Mouse (Mus musculus) intestine, embryonic 14.5 days (tissue): ENCODE data around the gene Gm10392. TPM values are rescaled to one million over a fixed set of nuclear protein-coding genes. Genes with fewer than 3 reads are reported as not detected.

Source experiments
- ATAC-seq: fragments of 200-750 bp; cut with Nextera tagmentation; replicated peaks from 2 replicates; pipeline ENCODE4 v1.8.0; 2017; ENCODE audit warnings: low read depth, moderate number of reproducible peaks, moderate TSS enrichment, moderate library complexity; ENCODE audit not compliant: low FRiP score, low TSS enrichment
- DNase-seq: peaks from one replicate; pipeline ENCODE4 v3.0.0-alpha.2; 2018; ENCODE audit warnings: low spot score
- H3K27ac ChIP-seq: fragments of 300-500 bp; sonication (generic); 2 replicates; pipeline ENCODE4 v1.5.1; 2014; ENCODE audit warnings: low read depth, mild to moderate bottlenecking, control low read depth
- H3K27me3 ChIP-seq: fragments of 300-500 bp; sonication (generic); replicated peaks from 2 replicates; pipeline ENCODE4 v1.6.1; 2014; ENCODE audit warnings: low read length, control low read depth; ENCODE audit not compliant: control insufficient read depth, insufficient read depth
- H3K36me3 ChIP-seq: fragments of 300-500 bp; sonication (generic); 2 replicates; pipeline ENCODE4 v1.6.1; 2014; ENCODE audit warnings: low read length, control low read depth; ENCODE audit not compliant: control insufficient read depth, insufficient read depth
- H3K4me1 ChIP-seq: fragments of 300-500 bp; sonication (generic); replicated peaks from 2 replicates; pipeline ENCODE4 v1.6.1; 2014; ENCODE audit warnings: low read length, control low read depth, mixed read lengths; ENCODE audit not compliant: control insufficient read depth, insufficient read depth
- H3K4me2 ChIP-seq: fragments of 300-500 bp; sonication (generic); 2 replicates; pipeline ENCODE4 v1.6.1; 2014; ENCODE audit warnings: low read length
- H3K4me3 ChIP-seq: fragments of 300-500 bp; sonication (generic); 2 replicates; pipeline ENCODE4 v1.5.1; 2014; ENCODE audit warnings: low read depth, low read length, control low read depth, mixed read lengths
- H3K9ac ChIP-seq: fragments of 300-500 bp; sonication (generic); 2 replicates; pipeline ENCODE4 v1.6.1; 2014; ENCODE audit warnings: mild to moderate bottlenecking, low read length
- H3K9me3 ChIP-seq: fragments of 300-500 bp; sonication (generic); 2 replicates; pipeline ENCODE4 v1.6.1; 2016; ENCODE audit warnings: low read length, control low read depth; ENCODE audit not compliant: control insufficient read depth
- WGBS: fragments of 180-500 bp; shearing (Covaris S2); extraction: QIAGEN DNeasy Blood & Tissue Kit; methylation state at CpG from one replicate; pipeline ENCODE4 v1.1.7; 2014; 5-methylcytosine and 5-hydroxymethylcytosine counted together
- polyA plus RNA-seq: library from polyadenylated mRNA; unstranded; fragments of >200 nt; fragmentation: Nextera tagmentation; extraction: Ambion mirVana; gene quantifications from 2 replicates; pipeline ENCODE4 v1.2.1, GENCODE M21; 2014

Gm10392 gene
- polyA plus RNA-seq, 1 experiment from 2014 or later: not detected

- H3K4me1 ChIP-seq: no peaks in the 10 kb centered on the region
- H3K9ac ChIP-seq: no peak overlapping the region
- H3K27me3 ChIP-seq: no peaks in the 10 kb centered on the region
- ATAC-seq: no peak
- no peak for DNase-seq
- no peak overlapping the region for H3K4me3 ChIP-seq
- no peak overlapping the region for H3K27ac ChIP-seq
- H3K36me3 ChIP-seq: peaks cover 22% of the 10 kb centered on the region
- H3K4me2 ChIP-seq: no peak overlapping the region
- WGBS: 88% methylated on average over 6 of the region's 6 CpGs
- H3K9me3 ChIP-seq: no peaks in the 10 kb centered on the region
Measured at GRCm38 (mm10) chr11:77476895-77477294, 42.1 kb downstream of the Gm10392 start.

GRCm38 (mm10) chr11:77476216-77476615 is 42.8 kb downstream of the Gm10392 start:
- 95% methylated on average over 14 of the region's 14 CpGs for WGBS
- Histone ChIP-seq H3K4me1 (no peaks in the 10 kb centered on the region), H3K4me3 (no peak overlapping the region), H3K9me3 (no peaks in the 10 kb centered on the region), H3K27me3 (no peaks in the 10 kb centered on the region), H3K27ac (no peak overlapping the region), H3K9ac (no peak overlapping the region), H3K36me3 (peaks cover 29% of the 10 kb centered on the region), H3K4me2 (no peak overlapping the region)
- no peak for DNase-seq
- ATAC-seq: no peak

GRCm38 (mm10) chr11:77472775-77473174 is 46.2 kb downstream of the Gm10392 start:
- Histone ChIP-seq H3K9me3 (no peaks in the 10 kb centered on the region), H3K36me3 (peaks cover 33% of the 10 kb centered on the region), H3K27me3 (peaks cover 16% of the 10 kb centered on the region), H3K9ac (no peak overlapping the region), H3K27ac (no peak overlapping the region), H3K4me3 (no peak overlapping the region), H3K4me1 (no peaks in the 10 kb centered on the region), H3K4me2 (no peak overlapping the region)
- ATAC-seq (no peak), DNase-seq (no peak)
- WGBS: 89% methylated on average over 16 of the region's 16 CpGs

- DNase-seq (no peak), ATAC-seq (no peak)
- no peak overlapping the region for H3K4me2 ChIP-seq
- H3K27ac ChIP-seq: no peak overlapping the region
- peaks cover 33% of the 10 kb centered on the region for H3K36me3 ChIP-seq
- no peak overlapping the region for H3K4me3 ChIP-seq
- no peaks in the 10 kb centered on the region for H3K4me1 ChIP-seq
- peaks cover 29% of the 10 kb centered on the region for H3K27me3 ChIP-seq
- no peaks in the 10 kb centered on the region for H3K9me3 ChIP-seq
- no peak overlapping the region for H3K9ac ChIP-seq
- 76% methylated on average over 29 of the region's 29 CpGs for WGBS
Measured at GRCm38 (mm10) chr11:77471407-77471806, 47.6 kb downstream of the Gm10392 start.

GRCm38 (mm10) chr11:77468397-77468796 is 50.6 kb downstream of the Gm10392 start:
- DNase-seq (no peak), ATAC-seq (no peak)
- H3K4me1 ChIP-seq: no peaks in the 10 kb centered on the region
- H3K27ac ChIP-seq: no peak overlapping the region
- H3K4me3 ChIP-seq: no peak overlapping the region
- H3K9me3 ChIP-seq: no peaks in the 10 kb centered on the region
- H3K4me2 ChIP-seq: no peak overlapping the region
- H3K9ac ChIP-seq: no peak overlapping the region
- H3K27me3 ChIP-seq: peaks cover 42% of the 10 kb centered on the region
- H3K36me3 ChIP-seq: peaks cover 17% of the 10 kb centered on the region
- 86% methylated on average over 9 of the region's 9 CpGs for WGBS

- Histone ChIP-seq H3K27ac (no peak overlapping the region), H3K4me2 (peak overlapping the region; percentile 18; the same call in 1 of the 2 replicates), H3K9me3 (no peaks in the 10 kb centered on the region), H3K4me3 (no peak overlapping the region), H3K9ac (no peak overlapping the region), H3K27me3 (peaks cover 48% of the 10 kb centered on the region), H3K36me3 (peaks cover 17% of the 10 kb centered on the region), H3K4me1 (0 out of 2 replicates have a peak, but pooled peaks cover 3% of the 10 kb centered on the region)
- DNase-seq (peak; percentile 80), ATAC-seq (no peak)
- WGBS: 13% methylated on average over 20 of the region's 20 CpGs
Measured at GRCm38 (mm10) chr11:77467784-77468183, 51.2 kb downstream of the Gm10392 start.

GRCm38 (mm10) chr11:77467157-77467556 is 51.8 kb downstream of the Gm10392 start:
- no peak overlapping the region for H3K4me3 ChIP-seq
- peaks cover 53% of the 10 kb centered on the region for H3K27me3 ChIP-seq
- ATAC-seq (peak; percentile 37; the same call in 1 of the 2 replicates), DNase-seq (peak; percentile 75)
- H3K27ac ChIP-seq: no peak overlapping the region
- no peak overlapping the region for H3K9ac ChIP-seq
- no peaks in the 10 kb centered on the region for H3K9me3 ChIP-seq
- 0 out of 2 replicates have a peak, but pooled peaks cover 6% of the 10 kb centered on the region for H3K4me1 ChIP-seq
- H3K36me3 ChIP-seq: peaks cover 14% of the 10 kb centered on the region
- peak overlapping the region; percentile 18; the same call in 1 of the 2 replicates for H3K4me2 ChIP-seq
- WGBS: 5% methylated on average over 25 of the region's 25 CpGs

Other genes starting within 250 kb of the Gm10392 start
- gene Coro6, start 56.8 kb downstream of the Gm10392 start, polyA plus RNA-seq: 0.15 and 0.23 TPM in 2 replicates
- gene Ankrd13b, start 29.5 kb downstream of the Gm10392 start, polyA plus RNA-seq: 7.3 and 8.3 TPM in 2 replicates
- gene Git1, start 25.6 kb downstream of the Gm10392 start, polyA plus RNA-seq: 17.7 and 19.8 TPM in 2 replicates
- 2.2 and 3.2 TPM in 2 replicates for gene Abhd15, start 4.1 kb downstream of the Gm10392 start, polyA plus RNA-seq
- gene Trp53i13, start 3.2 kb downstream of the Gm10392 start, polyA plus RNA-seq: 27.3 and 32.5 TPM in 2 replicates
- gene Taok1, start 88.6 kb upstream of the Gm10392 start, polyA plus RNA-seq: 19.7 TPM in 2 replicates
- gene Nufip2, start 167.0 kb upstream of the Gm10392 start, polyA plus RNA-seq: 6.4 and 6.7 TPM in 2 replicates
- gene Cryba1, start 206.1 kb upstream of the Gm10392 start, polyA plus RNA-seq: 0.26 TPM in 1 of 2 replicates, not detected in the other
- 21.1 and 24.9 TPM in 2 replicates for gene Myo18a, start 244.0 kb upstream of the Gm10392 start, polyA plus RNA-seq